Mouse (Mus musculus): Measurements from ENCODE around the gene Esrra.

DNA sequence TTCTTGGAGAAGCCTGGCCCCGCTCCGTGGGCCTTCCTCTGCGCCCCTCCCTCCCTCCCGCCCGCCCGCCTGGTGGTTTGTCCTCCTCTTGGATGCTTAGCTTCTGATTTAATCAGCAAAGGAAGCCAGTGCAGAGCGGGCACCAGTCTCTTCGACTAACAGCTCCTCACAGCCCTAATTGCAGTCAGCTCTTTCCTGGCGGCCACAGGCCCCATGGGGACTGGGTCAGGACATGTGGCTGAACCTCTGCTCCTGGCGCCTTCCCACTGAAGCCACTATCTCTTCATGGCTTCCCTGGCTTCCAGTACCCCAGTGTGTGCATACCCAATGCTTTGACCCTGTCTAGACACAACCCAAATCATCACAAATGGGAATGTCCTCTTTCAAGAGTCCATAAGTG is 34.8 kb upstream of the Esrra start:
- TF ChIP-seq CTCF (IDR thresholded peaks at IDR 0.05; ENCODE audit: insufficient read depth, low read depth, low read length) (no peak), POLR2A (IDR thresholded peaks at IDR 0.05; ENCODE audit: insufficient read depth, low read depth, low read length) (no peak)

Measured in olfactory bulb, adult 2 months (tissue).